Mouse (Mus musculus): ENCODE measurements around the gene Dynlt1f.
"Not testable (repeated sequence)": the region's sequence is repeated elsewhere in the genome, so short reads cannot be mapped to it uniquely, and the experiment has no call there.

GRCm38 (mm10) chr17:6620730-6621451 lies 34.8 kb downstream of the Dynlt1f start:
- not testable (repeated sequence) for TF ChIP-seq EP300 (optimal IDR thresholded peaks at IDR 0.05); CTCF (IDR thresholded peaks at IDR 0.05; ENCODE audit: low read depth)

Measured in stomach, postnatal 0 days (tissue).